Mouse (Mus musculus) adrenal gland, adult (tissue): ENCODE measurements around the gene Ankrd33b.
A peak's percentile ranks its signal among the peaks of the same experiment; 100 is the strongest.

ENCODE experiments used
- DNase-seq, 2 experiments: peaks; one replicate each; pipeline ENCODE4 v3.0.0; 2022 to 2023; ENCODE audit warnings: low spot score in 1 of 2; ENCODE audit not compliant: inconsistent age in 2 of 2

Ankrd33b gene

GRCm38 (mm10) chr15:31367481-31368200 lies at the start of gene Ankrd33b:
Gene Ankrd33b (minus strand): TSS chr15:31367726.
- DNase-seq = peak; percentile 52 to 77

GRCm38 (mm10) chr15:31415181-31415580 lies 47.7 kb upstream of the Ankrd33b start:
- DNase-seq = peak; percentile 8 to 26

GRCm38 (mm10) chr15:31414179-31414898 lies 46.8 kb upstream of the Ankrd33b start:
- DNase-seq = no peak

- DNase-seq = no peak
These were observed 46.1 kb upstream of the Ankrd33b start for GRCm38 (mm10) chr15:31413662-31414061.

GRCm38 (mm10) chr15:31412933-31413332 lies 45.4 kb upstream of the Ankrd33b start:
- peak; percentile 15 to 38 for DNase-seq

GRCm38 (mm10) chr15:31412436-31412835 lies 44.9 kb upstream of the Ankrd33b start:
- DNase-seq = no peak

- no peak for DNase-seq
These were observed 40.0 kb upstream of the Ankrd33b start for GRCm38 (mm10) chr15:31407490-31407889.

GRCm38 (mm10) chr15:31406881-31407280 lies 39.4 kb upstream of the Ankrd33b start:
- no peak for DNase-seq

GRCm38 (mm10) chr15:31404346-31404745 lies 36.8 kb upstream of the Ankrd33b start:
- DNase-seq = no peak

GRCm38 (mm10) chr15:31402200-31402892 lies 34.8 kb upstream of the Ankrd33b start:
- DNase-seq = no peak

- DNase-seq = no peak
These were observed 33.4 kb upstream of the Ankrd33b start for GRCm38 (mm10) chr15:31400974-31401373.

- DNase-seq = no peak
These were observed 31.2 kb upstream of the Ankrd33b start for GRCm38 (mm10) chr15:31398769-31399168.

- DNase-seq = no peak
These were observed 29.9 kb upstream of the Ankrd33b start for GRCm38 (mm10) chr15:31397379-31397778.

- DNase-seq = no peak
These were observed 29.2 kb upstream of the Ankrd33b start for GRCm38 (mm10) chr15:31396755-31397154.

- no peak for DNase-seq
These were observed 28.5 kb upstream of the Ankrd33b start for GRCm38 (mm10) chr15:31395986-31396385.

GRCm38 (mm10) chr15:31393402-31393801 lies 25.9 kb upstream of the Ankrd33b start:
- DNase-seq = no peak

GRCm38 (mm10) chr15:31392705-31393104 lies 25.2 kb upstream of the Ankrd33b start:
- DNase-seq = no peak

- DNase-seq = no peak
These were observed 24.6 kb upstream of the Ankrd33b start for GRCm38 (mm10) chr15:31392135-31392534.

- peak; percentile 38 to 71 for DNase-seq
These were observed 14.5 kb upstream of the Ankrd33b start for GRCm38 (mm10) chr15:31381936-31382468.

GRCm38 (mm10) chr15:31379471-31379870 lies 11.9 kb upstream of the Ankrd33b start:
- no peak for DNase-seq

GRCm38 (mm10) chr15:31375212-31375611 lies 7.7 kb upstream of the Ankrd33b start:
- no peak for DNase-seq
